ENCODE assay signal across 25 mouse cellular contexts in the genomic region with DNA sequence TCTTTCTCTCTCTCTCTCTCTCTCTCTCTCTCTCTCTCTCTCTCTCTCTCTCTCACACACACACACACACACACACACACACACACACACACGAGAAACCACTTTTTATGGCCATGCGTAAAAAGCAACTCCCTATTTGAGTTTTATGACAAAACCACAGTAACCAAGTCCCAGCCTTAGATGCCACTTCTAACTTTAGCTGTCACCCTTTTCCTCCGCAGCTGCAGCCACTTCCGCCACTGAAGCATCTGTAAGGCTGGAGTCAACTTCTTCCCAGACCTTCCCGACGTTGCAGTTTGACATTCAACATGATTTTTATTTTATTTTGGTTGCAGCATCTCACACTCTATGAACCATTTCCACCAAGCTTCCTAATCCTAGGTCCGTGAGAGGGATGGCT.
A peak's percentile ranks its signal among the peaks of the same experiment; 100 is the strongest.
DNase-seq lines count a peak whose midpoint lies in the region; ATAC-seq and TF ChIP-seq lines count a peak whose summit lies in the region.
"Had no signal": no experiment of that assay in that cellular context is flagged by ENCODE, and none has a peak within 500 bp of the region (broad histone marks: within the 10 kb centered on the region; RNA-seq: fewer than 3 reads in every experiment).

No protein-coding gene starts in this region.

- peak; percentile 51 for ATAC-seq in common myeloid progenitor, adult 5-6 weeks (replicated peaks; ENCODE audit: low read depth, poor library complexity, severe bottlenecking)
- ATAC-seq in megakaryocyte, adult 5-6 weeks (ENCODE audit: poor library complexity, severe bottlenecking): 0 out of 2 replicates have a peak, but pooled peaks have one; percentile 36
- ATAC-seq in kidney, embryonic 16.5 days (ENCODE audit: low FRiP score, low TSS enrichment): no peak
- ATAC-seq in midbrain, postnatal 0 days (ENCODE audit: low FRiP score): no peak
- ATAC-seq: intestine, postnatal 0 days; lung, postnatal 0 days; midbrain, embryonic 15.5 days had no signal

- no peak for TF ChIP-seq RAD21 in CH12.LX (IDR thresholded peaks at IDR 0.05; ENCODE audit: low read depth, low read length)

- H3K4me1 ChIP-seq in CH12.LX (ENCODE audit: control insufficient read depth in 1 of 2, insufficient read depth in 2 of 2): peaks cover 16 to 50% of the 10 kb centered on the region in 2 experiments
- H3K4me1 ChIP-seq in kidney, embryonic 16.5 days (ENCODE audit: insufficient read depth, low read length): peaks cover 10% of the 10 kb centered on the region
- H3K4me1 ChIP-seq in midbrain, postnatal 0 days (ENCODE audit: insufficient read depth, low read length): no peaks in the 10 kb centered on the region

- no peak overlapping the region for H3K4me3 ChIP-seq in CH12.LX (replicated peaks in 1 of 3; ENCODE audit: low read depth in 2 of 3, low read length in 2 of 3, poor library complexity in 1 of 3)
- no peak overlapping the region for H3K4me3 ChIP-seq in kidney, embryonic 16.5 days (ENCODE audit: low read length)
- no peak overlapping the region for H3K4me3 ChIP-seq in midbrain, postnatal 0 days (ENCODE audit: low read depth, low read length)
- H3K4me3 ChIP-seq: embryonic facial prominence, embryonic 10.5 days; forebrain, embryonic 12.5 days; heart, embryonic 12.5 days; kidney, embryonic 15.5 days; limb, embryonic 15.5 days; megakaryocyte, embryonic 14.5 days; midbrain, embryonic 15.5 days; neural tube, embryonic 12.5 days had no signal

- TF ChIP-seq EP300 in CH12.LX (IDR thresholded peaks at IDR 0.05; ENCODE audit: low read length): no peak

- 64% methylated on average over 7 of the region's 7 CpGs for WGBS in kidney, embryonic 16.5 days
- 83% methylated on average over 7 of the region's 7 CpGs for WGBS in midbrain, postnatal 0 days

- peak; percentile 26 for DNase-seq in CH12.LX (ENCODE audit: extremely low read depth)
- DNase-seq in thymus, postnatal 10 days (ENCODE audit: low spot score in 2 of 2): peak; percentile 46 to 51
- DNase-seq in neural tube, embryonic 10.5 days (ENCODE audit: extremely low spot score, low spot score): no peak
- DNase-seq in midbrain, postnatal 0 days (ENCODE audit: low spot score): no peak
- DNase-seq in cerebellum, postnatal 25 days: no peak
- DNase-seq: adrenal gland, postnatal 10 days; cerebellum, adult 11-12 months; cerebellum, postnatal 14 days; heart, adult 11 months; heart, postnatal 14 days; right cerebral cortex, postnatal 4 days had no signal

- dilution Hi-C loops in CH12.LX (cut with MboI; ENCODE audit: extremely low pct_ligation_motif_present, extremely low pct_unique_long_range_greater_than_20kb, low sequenced_read_pairs): no loop called here

- no peak for TF ChIP-seq CTCF in CH12.LX (conservative IDR thresholded peaks at IDR 0.05 in 1 of 2, IDR thresholded peaks at IDR 0.05 in 1 of 2; ENCODE audit: low read depth in 2 of 2, low read length in 2 of 2)
- TF ChIP-seq CTCF in midbrain, postnatal 0 days (IDR thresholded peaks at IDR 0.05): no peak

- in situ Hi-C loops in CH12.LX (cut with MboI; ENCODE audit: low pct_ligation_motif_present, low pct_unique_long_range_greater_than_20kb, low sequenced_read_pairs): no loop called here

- TF ChIP-seq POLR2A in CH12.LX (IDR thresholded peaks at IDR 0.05; ENCODE audit: low read depth, low read length): no peak

- H3K9ac ChIP-seq in CH12.LX (ENCODE audit: insufficient read depth, low read depth): no peak overlapping the region
- no peak overlapping the region for H3K9ac ChIP-seq in kidney, embryonic 16.5 days (replicated peaks; ENCODE audit: low read length)
- H3K9ac ChIP-seq in midbrain, postnatal 0 days (replicated peaks; ENCODE audit: low read length, poor library complexity, severe bottlenecking): no peak overlapping the region
- H3K9ac ChIP-seq: forebrain, embryonic 12.5 days; heart, embryonic 12.5 days; hindbrain, embryonic 14.5 days; kidney, embryonic 15.5 days; limb, embryonic 15.5 days; midbrain, embryonic 15.5 days; neural tube, embryonic 12.5 days had no signal

- H3K27ac ChIP-seq in CH12.LX (ENCODE audit: insufficient read depth, low read depth): no peak overlapping the region
- H3K27ac ChIP-seq in kidney, embryonic 16.5 days (ENCODE audit: low read length): no peak overlapping the region
- H3K27ac ChIP-seq in midbrain, postnatal 0 days (ENCODE audit: low read depth, low read length): no peak overlapping the region
- H3K27ac ChIP-seq: embryonic facial prominence, embryonic 10.5 days; forebrain, embryonic 12.5 days; hindbrain, embryonic 14.5 days; kidney, embryonic 15.5 days; limb, embryonic 15.5 days; midbrain, embryonic 15.5 days; neural tube, embryonic 12.5 days had no signal

- no peaks in the 10 kb centered on the region for H3K27me3 ChIP-seq in CH12.LX (replicated peaks)
- no peaks in the 10 kb centered on the region for H3K27me3 ChIP-seq in kidney, embryonic 16.5 days (ENCODE audit: insufficient read depth, low read length)
- H3K27me3 ChIP-seq in midbrain, postnatal 0 days (ENCODE audit: insufficient read depth, low read length): no peaks in the 10 kb centered on the region
- H3K27me3 ChIP-seq: forebrain, embryonic 12.5 days; heart, embryonic 12.5 days; kidney, embryonic 15.5 days; limb, embryonic 15.5 days; midbrain, embryonic 15.5 days; neural tube, embryonic 12.5 days had no signal

- no peak overlapping the region for H3K4me2 ChIP-seq in CH12.LX (ENCODE audit: insufficient read depth, low read depth, poor library complexity, severe bottlenecking)
- no peak overlapping the region for H3K4me2 ChIP-seq in kidney, embryonic 16.5 days (replicated peaks; ENCODE audit: low read depth, low read length)
- H3K4me2 ChIP-seq in midbrain, postnatal 0 days (ENCODE audit: low read depth, low read length, poor library complexity, severe bottlenecking): no peak overlapping the region
- H3K4me2 ChIP-seq: forebrain, embryonic 12.5 days; heart, embryonic 12.5 days; hindbrain, embryonic 14.5 days; kidney, embryonic 15.5 days; limb, embryonic 15.5 days; midbrain, embryonic 15.5 days; neural tube, embryonic 12.5 days had no signal

- H3K79me2 ChIP-seq in CH12.LX (replicated peaks; ENCODE audit: control insufficient read depth, extremely low read depth, insufficient read depth, poor library complexity, severe bottlenecking): no peaks in the 10 kb centered on the region

- no peaks in the 10 kb centered on the region for H3K36me3 ChIP-seq in CH12.LX (replicated peaks in 1 of 2; ENCODE audit: control insufficient read depth in 1 of 2, insufficient read depth in 1 of 2, low read length in 1 of 2)
- H3K36me3 ChIP-seq in kidney, embryonic 16.5 days (ENCODE audit: insufficient read depth, low read length): no peaks in the 10 kb centered on the region
- H3K36me3 ChIP-seq in midbrain, postnatal 0 days (ENCODE audit: insufficient read depth, low read length): no peaks in the 10 kb centered on the region
- H3K36me3 ChIP-seq: embryonic facial prominence, embryonic 10.5 days; forebrain, embryonic 12.5 days; heart, embryonic 12.5 days; kidney, embryonic 15.5 days; limb, embryonic 15.5 days; midbrain, embryonic 15.5 days; neural tube, embryonic 12.5 days had no signal

- H3K9me3 ChIP-seq in CH12.LX (replicated peaks; ENCODE audit: low read length): no peaks in the 10 kb centered on the region
- no peaks in the 10 kb centered on the region for H3K9me3 ChIP-seq in kidney, embryonic 16.5 days (ENCODE audit: low read length)
- H3K9me3 ChIP-seq in midbrain, postnatal 0 days (ENCODE audit: low read length): no peaks in the 10 kb centered on the region
- H3K9me3 ChIP-seq: embryonic facial prominence, embryonic 10.5 days; forebrain, embryonic 12.5 days; heart, embryonic 12.5 days; kidney, embryonic 15.5 days; limb, embryonic 15.5 days; megakaryocyte, embryonic 14.5 days; midbrain, embryonic 15.5 days; neural tube, embryonic 12.5 days had no signal

TF ChIP-seq in CH12.LX, 34 proteins besides CTCF, POLR2A, EP300 and RAD21:
- peak; percentile 36; the same call in 1 of the 2 replicates for TF ChIP-seq MEF2A (IDR thresholded peaks at IDR 0.05; ENCODE audit: borderline replicate concordance, low read depth, low read length)
- TF ChIP-seq ETS1 (conservative IDR thresholded peaks at IDR 0.05; ENCODE audit: low read depth, low read length): peak; percentile 24; the same call in 1 of the 2 replicates
- TF ChIP-seq TCF12 (IDR thresholded peaks at IDR 0.05; ENCODE audit: low read depth, low read length): peak; percentile 37; the same call in 1 of the 2 replicates
- no peak for TF ChIP-seq MAZ (IDR thresholded peaks at IDR 0.05; ENCODE audit: low read depth, low read length)

Comparison
In these comparisons a context has a peak if more than half of its experiments do, and no peak if none do; other contexts are left out.
1. DNase-seq: peak in CH12.LX (single experiment) and thymus, postnatal 10 days (2 of 2); none in neural tube, embryonic 10.5 days (single experiment), midbrain, postnatal 0 days (single experiment) and cerebellum, postnatal 25 days (0 of 2).
2. ATAC-seq: peak in common myeloid progenitor, adult 5-6 weeks (single experiment) and megakaryocyte, adult 5-6 weeks (single experiment); none in kidney, embryonic 16.5 days (single experiment) and midbrain, postnatal 0 days (single experiment).